Mouse (Mus musculus): ENCODE results near the gene Gstm5.

DNA sequence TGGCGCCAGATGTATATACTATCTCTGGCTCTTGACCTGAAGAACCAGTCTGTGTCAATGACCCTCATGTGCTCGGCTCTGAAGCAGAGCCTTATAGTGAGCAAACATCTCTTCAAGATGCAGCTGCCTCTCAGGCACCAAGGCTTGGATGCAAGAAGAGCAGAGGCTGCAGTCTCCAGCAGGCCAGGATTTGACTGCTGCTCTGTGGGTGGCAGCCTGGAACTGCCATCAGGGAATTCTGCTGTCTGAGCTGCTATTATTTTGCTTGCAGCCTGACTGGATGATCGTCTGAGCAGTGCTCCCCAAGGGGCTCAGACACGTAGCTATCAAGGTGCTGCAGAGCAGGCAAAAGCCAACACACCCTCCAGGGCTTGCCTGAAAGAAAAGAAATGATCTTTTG is 47.5 kb upstream of the Gstm5 start:
- TF ChIP-seq GATA1 (IDR thresholded peaks at IDR 0.05; ENCODE audit: borderline replicate concordance, low read length): no peak
- TF ChIP-seq FLI1 (IDR thresholded peaks at IDR 0.05; ENCODE audit: low read length): no peak

Data from megakaryocyte, embryonic 14.5 days (primary cell).